Mouse (Mus musculus) stomach, embryonic 16.5 days (tissue): ENCODE measurements around the gene Vps39. TPM values are rescaled to one million over a fixed set of nuclear protein-coding genes. Genes with fewer than 3 reads are reported as not detected.
A peak's percentile ranks its signal among the peaks of the same experiment; 100 is the strongest.

ENCODE experiments used
- ATAC-seq: fragments of 200-750 bp; cut with Nextera tagmentation; 2 replicates; pipeline ENCODE4 v1.8.0; 2017; ENCODE audit warnings: moderate number of reproducible peaks, moderate TSS enrichment; ENCODE audit not compliant: insufficient read depth, low FRiP score
- H3K27ac ChIP-seq: fragments of 300-500 bp; sonication (generic); 2 replicates; pipeline ENCODE4 v1.5.1; 2014; ENCODE audit warnings: low read length
- H3K27me3 ChIP-seq: fragments of 300-500 bp; sonication (generic); 2 replicates; pipeline ENCODE4 v1.6.1; 2014; ENCODE audit warnings: low read length, control low read depth, mixed read lengths; ENCODE audit not compliant: control insufficient read depth, insufficient read depth
- H3K36me3 ChIP-seq: fragments of 300-500 bp; sonication (generic); 2 replicates; pipeline ENCODE4 v1.6.1; 2014; ENCODE audit warnings: low read length; ENCODE audit not compliant: control insufficient read depth, insufficient read depth
- H3K4me1 ChIP-seq: fragments of 300-500 bp; sonication (generic); 2 replicates; pipeline ENCODE4 v1.6.1; 2014; ENCODE audit warnings: low read length, control low read depth, mixed read lengths; ENCODE audit not compliant: control insufficient read depth, insufficient read depth
- H3K4me2 ChIP-seq: fragments of 300-500 bp; sonication (generic); 2 replicates; pipeline ENCODE4 v1.6.1; 2014; ENCODE audit warnings: low read depth, low read length, mixed read lengths
- H3K4me3 ChIP-seq: fragments of 300-500 bp; sonication (generic); replicated peaks from 2 replicates; pipeline ENCODE4 v1.5.1; 2014; ENCODE audit warnings: mild to moderate bottlenecking, low read length
- H3K9ac ChIP-seq: fragments of 300-500 bp; sonication (generic); 2 replicates; pipeline ENCODE4 v1.6.1; 2014; ENCODE audit warnings: low read length
- H3K9me3 ChIP-seq: fragments of 300-500 bp; sonication (generic); replicated peaks from 2 replicates; pipeline ENCODE4 v1.6.1; 2016; ENCODE audit warnings: low read length, control low read depth; ENCODE audit not compliant: control insufficient read depth
- WGBS: fragments of 180-500 bp; shearing (Covaris S2); extraction: QIAGEN DNeasy Blood & Tissue Kit; methylation state at CpG from one replicate; pipeline ENCODE4 v1.1.7; 2014; 5-methylcytosine and 5-hydroxymethylcytosine counted together
- polyA plus RNA-seq: library from polyadenylated mRNA; unstranded; fragments of >200 nt; fragmentation: Nextera tagmentation; extraction: Ambion mirVana; gene quantifications from 2 replicates; pipeline ENCODE4 v1.2.1, GENCODE M21; 2015

Gene Vps39
- polyA plus RNA-seq, 1 experiment from 2014 or later: 17.5 TPM

- no peak overlapping the region for H3K9ac ChIP-seq
- ATAC-seq: no peak
- no peak overlapping the region for H3K27ac ChIP-seq
- H3K9me3 ChIP-seq: no peaks in the 10 kb centered on the region
- H3K4me2 ChIP-seq: no peak overlapping the region
- H3K4me3 ChIP-seq: no peak overlapping the region
- H3K27me3 ChIP-seq: no peaks in the 10 kb centered on the region
- H3K36me3 ChIP-seq: peaks cover 24% of the 10 kb centered on the region
- no peaks in the 10 kb centered on the region for H3K4me1 ChIP-seq
- 94% methylated on average over 4 of the region's 4 CpGs for WGBS
Measured at GRCm38 (mm10) chr2:120367416-120368207, 14.7 kb upstream of the Vps39 start.

- 74% methylated on average over 3 of the region's 3 CpGs for WGBS
- Histone ChIP-seq H3K27ac (no peak overlapping the region), H3K4me2 (no peak overlapping the region), H3K4me1 (no peaks in the 10 kb centered on the region), H3K4me3 (no peak overlapping the region), H3K27me3 (no peaks in the 10 kb centered on the region), H3K9me3 (no peaks in the 10 kb centered on the region), H3K36me3 (peaks cover 21% of the 10 kb centered on the region), H3K9ac (no peak overlapping the region)
- ATAC-seq: no peak
Measured at GRCm38 (mm10) chr2:120366501-120366900, 13.6 kb upstream of the Vps39 start.

GRCm38 (mm10) chr2:120360425-120360824, 7.5 kb upstream of the Vps39 start:
- Histone ChIP-seq H3K9ac (no peak overlapping the region), H3K4me1 (no peaks in the 10 kb centered on the region), H3K4me3 (no peak overlapping the region), H3K27ac (no peak overlapping the region), H3K4me2 (no peak overlapping the region), H3K27me3 (no peaks in the 10 kb centered on the region), H3K36me3 (peaks cover 19% of the 10 kb centered on the region), H3K9me3 (no peaks in the 10 kb centered on the region)
- no peak for ATAC-seq
- WGBS: 57% methylated on average over 1 of the region's 1 CpGs

GRCm38 (mm10) chr2:120351321-120351720, 1.6 kb downstream of the Vps39 start:
- no peak overlapping the region for H3K27ac ChIP-seq
- peaks cover 4% of the 10 kb centered on the region; the same call in 1 of the 2 replicates for H3K4me1 ChIP-seq
- H3K4me3 ChIP-seq: no peak overlapping the region
- no peaks in the 10 kb centered on the region for H3K27me3 ChIP-seq
- ATAC-seq: no peak
- WGBS: 78% methylated on average over 5 of the region's 5 CpGs
- peaks cover 9% of the 10 kb centered on the region; the same call in 1 of the 2 replicates for H3K36me3 ChIP-seq
- H3K9me3 ChIP-seq: no peaks in the 10 kb centered on the region
- H3K9ac ChIP-seq: no peak overlapping the region
- H3K4me2 ChIP-seq: no peak overlapping the region

- Histone ChIP-seq H3K36me3 (0 out of 2 replicates have a peak, but pooled peaks cover 3% of the 10 kb centered on the region), H3K9ac (no peak overlapping the region), H3K4me1 (peaks cover 4% of the 10 kb centered on the region; the same call in 1 of the 2 replicates), H3K4me2 (no peak overlapping the region), H3K27me3 (no peaks in the 10 kb centered on the region), H3K27ac (no peak overlapping the region), H3K4me3 (no peak overlapping the region), H3K9me3 (no peaks in the 10 kb centered on the region)
- 74% methylated on average over 9 of the region's 9 CpGs for WGBS
- no peak for ATAC-seq
Measured at GRCm38 (mm10) chr2:120348120-120348519, 4.8 kb downstream of the Vps39 start.

- no peak overlapping the region for H3K4me2 ChIP-seq
- H3K9ac ChIP-seq: no peak overlapping the region
- no peak for ATAC-seq
- H3K36me3 ChIP-seq: peaks cover 9% of the 10 kb centered on the region; the same call in 1 of the 2 replicates
- no peaks in the 10 kb centered on the region for H3K4me1 ChIP-seq
- H3K27me3 ChIP-seq: no peaks in the 10 kb centered on the region
- no peaks in the 10 kb centered on the region for H3K9me3 ChIP-seq
- no peak overlapping the region for H3K27ac ChIP-seq
- WGBS: 97% methylated on average over 1 of the region's 1 CpGs
- no peak overlapping the region for H3K4me3 ChIP-seq
Measured at GRCm38 (mm10) chr2:120341741-120342140, 11.2 kb downstream of the Vps39 start.

GRCm38 (mm10) chr2:120337886-120338285, 15.1 kb downstream of the Vps39 start:
- Histone ChIP-seq H3K4me3 (no peak overlapping the region), H3K36me3 (peaks cover 6% of the 10 kb centered on the region; the same call in 1 of the 2 replicates), H3K9me3 (no peaks in the 10 kb centered on the region), H3K4me2 (no peak overlapping the region), H3K27ac (no peak overlapping the region), H3K4me1 (no peaks in the 10 kb centered on the region), H3K9ac (no peak overlapping the region), H3K27me3 (no peaks in the 10 kb centered on the region)
- WGBS: 33% methylated on average over 2 of the region's 2 CpGs
- ATAC-seq: no peak

- peaks cover 22% of the 10 kb centered on the region; the same call in 1 of the 2 replicates for H3K36me3 ChIP-seq
- no peak for ATAC-seq
- H3K9ac ChIP-seq: no peak overlapping the region
- 61% methylated on average over 4 of the region's 4 CpGs for WGBS
- no peaks in the 10 kb centered on the region for H3K27me3 ChIP-seq
- H3K27ac ChIP-seq: no peak overlapping the region
- H3K4me3 ChIP-seq: no peak overlapping the region
- H3K4me1 ChIP-seq: no peaks in the 10 kb centered on the region
- no peaks in the 10 kb centered on the region for H3K9me3 ChIP-seq
- no peak overlapping the region for H3K4me2 ChIP-seq
Measured at GRCm38 (mm10) chr2:120331575-120331974, 21.4 kb downstream of the Vps39 start.

- WGBS: 65% methylated on average over 4 of the region's 4 CpGs
- Histone ChIP-seq H3K4me1 (peaks cover 3% of the 10 kb centered on the region; the same call in 1 of the 2 replicates), H3K4me2 (no peak overlapping the region), H3K9ac (no peak overlapping the region), H3K27ac (peak overlapping the region; percentile 58), H3K9me3 (no peaks in the 10 kb centered on the region), H3K36me3 (peaks cover 11% of the 10 kb centered on the region), H3K4me3 (no peak overlapping the region), H3K27me3 (no peaks in the 10 kb centered on the region)
- ATAC-seq: no peak
Measured at GRCm38 (mm10) chr2:120315077-120315476, 37.9 kb downstream of the Vps39 start.
